ENCODE assay signal across 14 mouse cellular contexts in the genomic region with DNA sequence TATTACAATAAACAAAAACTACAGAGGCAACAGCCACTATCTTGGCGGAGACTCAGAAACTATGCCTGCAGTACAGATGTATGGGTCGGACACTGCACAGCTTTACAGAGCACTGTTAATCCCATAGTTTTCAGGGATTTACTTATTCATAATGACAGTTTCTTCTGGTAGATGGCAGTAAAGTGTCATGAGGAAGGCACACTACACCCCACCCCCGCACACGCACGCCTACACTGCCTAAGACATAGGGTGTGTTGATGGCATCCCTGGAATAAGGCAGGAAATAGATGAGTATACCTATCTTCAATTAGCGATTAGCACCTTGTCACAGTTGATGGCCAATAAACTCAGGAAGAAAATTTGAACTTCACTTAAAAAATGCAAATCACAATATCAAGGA.
DNase-seq lines count a peak whose midpoint lies in the region; ATAC-seq and TF ChIP-seq lines count a peak whose summit lies in the region.
"Had no signal": no experiment of that assay in that cellular context is flagged by ENCODE, and none has a peak within 500 bp of the region (broad histone marks: within the 10 kb centered on the region; RNA-seq: fewer than 3 reads in every experiment).

No protein-coding gene starts in this region.

- no peak overlapping the region for H3K4me2 ChIP-seq in hindbrain, postnatal 0 days (ENCODE audit: low read depth, low read length)
- H3K4me2 ChIP-seq in hindbrain, embryonic 11.5 days (replicated peaks; ENCODE audit: low read depth, low read length): no peak overlapping the region
- no peak overlapping the region for H3K4me2 ChIP-seq in midbrain, embryonic 15.5 days
- H3K4me2 ChIP-seq in midbrain, embryonic 11.5 days: no peak overlapping the region
- no peak overlapping the region for H3K4me2 ChIP-seq in forebrain, embryonic 14.5 days (ENCODE audit: low read length)
- no peak overlapping the region for H3K4me2 ChIP-seq in neural tube, embryonic 14.5 days (ENCODE audit: low read depth, low read length)
- H3K4me2 ChIP-seq: embryonic facial prominence, embryonic 12.5 days; heart, embryonic 15.5 days; liver, embryonic 11.5 days; stomach, embryonic 15.5 days had no signal

- no peaks in the 10 kb centered on the region for H3K4me1 ChIP-seq in hindbrain, postnatal 0 days (ENCODE audit: insufficient read depth, low read length)
- H3K4me1 ChIP-seq in hindbrain, embryonic 11.5 days (replicated peaks; ENCODE audit: control insufficient read depth, insufficient read depth, low read length): no peaks in the 10 kb centered on the region
- no peaks in the 10 kb centered on the region for H3K4me1 ChIP-seq in midbrain, embryonic 15.5 days
- no peaks in the 10 kb centered on the region for H3K4me1 ChIP-seq in midbrain, embryonic 11.5 days (ENCODE audit: control insufficient read depth, insufficient read depth, low read length)
- H3K4me1 ChIP-seq in forebrain, embryonic 14.5 days (ENCODE audit: control insufficient read depth, insufficient read depth, low read length): peaks cover 4% of the 10 kb centered on the region
- no peaks in the 10 kb centered on the region for H3K4me1 ChIP-seq in neural tube, embryonic 14.5 days (ENCODE audit: control insufficient read depth, insufficient read depth, low read length)
- H3K4me1 ChIP-seq: embryonic facial prominence, embryonic 12.5 days; heart, embryonic 15.5 days had no signal

- DNase-seq in hindbrain, postnatal 0 days (ENCODE audit: low spot score): peak; percentile 53
- no peak for DNase-seq in hindbrain, embryonic 11.5 days (ENCODE audit: low spot score)
- DNase-seq in midbrain, embryonic 11.5 days (ENCODE audit: low spot score, missing footprints): no peak
- peak; percentile 58 for DNase-seq in forebrain, embryonic 14.5 days (ENCODE audit: low spot score)
- DNase-seq: adrenal gland, postnatal 14 days; heart, adult 18-20 months; layer of hippocampus, adult 9-11 months had no signal

- no peaks in the 10 kb centered on the region for H3K36me3 ChIP-seq in hindbrain, postnatal 0 days (ENCODE audit: insufficient read depth, low read length)
- no peaks in the 10 kb centered on the region for H3K36me3 ChIP-seq in hindbrain, embryonic 11.5 days (ENCODE audit: control insufficient read depth, insufficient read depth, low read length)
- no peaks in the 10 kb centered on the region for H3K36me3 ChIP-seq in midbrain, embryonic 15.5 days (replicated peaks)
- H3K36me3 ChIP-seq in midbrain, embryonic 11.5 days (ENCODE audit: control insufficient read depth, insufficient read depth, low read length): no peaks in the 10 kb centered on the region
- no peaks in the 10 kb centered on the region for H3K36me3 ChIP-seq in forebrain, embryonic 14.5 days (ENCODE audit: control insufficient read depth, insufficient read depth, low read length)
- no peaks in the 10 kb centered on the region for H3K36me3 ChIP-seq in neural tube, embryonic 14.5 days (ENCODE audit: control insufficient read depth, insufficient read depth, low read length)
- H3K36me3 ChIP-seq: embryonic facial prominence, embryonic 12.5 days; heart, embryonic 15.5 days; stomach, embryonic 15.5 days had no signal

- peak; percentile 45 for TF ChIP-seq CTCF in hindbrain, postnatal 0 days (IDR thresholded peaks at IDR 0.05; ENCODE audit: low read depth)

- 71% methylated on average over 6 of the region's 6 CpGs for WGBS in hindbrain, postnatal 0 days
- WGBS in hindbrain, embryonic 11.5 days: 87% methylated on average over 6 of the region's 6 CpGs
- 78% methylated on average over 6 of the region's 6 CpGs for WGBS in midbrain, embryonic 15.5 days
- WGBS in midbrain, embryonic 11.5 days: 90% methylated on average over 6 of the region's 6 CpGs
- 73% methylated on average over 6 of the region's 6 CpGs for WGBS in forebrain, embryonic 14.5 days
- 84% methylated on average over 6 of the region's 6 CpGs for WGBS in neural tube, embryonic 14.5 days

- H3K27ac ChIP-seq in hindbrain, postnatal 0 days: no peak overlapping the region
- H3K27ac ChIP-seq in hindbrain, embryonic 11.5 days (ENCODE audit: low read depth, low read length): no peak overlapping the region
- no peak overlapping the region for H3K27ac ChIP-seq in midbrain, embryonic 15.5 days
- H3K27ac ChIP-seq in midbrain, embryonic 11.5 days (ENCODE audit: low read depth, low read length): no peak overlapping the region
- H3K27ac ChIP-seq in forebrain, embryonic 14.5 days (ENCODE audit: low read depth, low read length): no peak overlapping the region
- no peak overlapping the region for H3K27ac ChIP-seq in neural tube, embryonic 14.5 days (ENCODE audit: low read depth, low read length)
- H3K27ac ChIP-seq: embryonic facial prominence, embryonic 12.5 days; heart, embryonic 15.5 days; stomach, embryonic 15.5 days had no signal

- no peak overlapping the region for H3K9ac ChIP-seq in hindbrain, postnatal 0 days (replicated peaks; ENCODE audit: low read length)
- H3K9ac ChIP-seq in hindbrain, embryonic 11.5 days (ENCODE audit: low read depth, low read length): no peak overlapping the region
- no peak overlapping the region for H3K9ac ChIP-seq in midbrain, embryonic 15.5 days
- no peak overlapping the region for H3K9ac ChIP-seq in midbrain, embryonic 11.5 days (ENCODE audit: low read length)
- no peak overlapping the region for H3K9ac ChIP-seq in forebrain, embryonic 14.5 days (ENCODE audit: low read length)
- no peak overlapping the region for H3K9ac ChIP-seq in neural tube, embryonic 14.5 days (replicated peaks; ENCODE audit: low read depth, low read length)
- H3K9ac ChIP-seq: embryonic facial prominence, embryonic 12.5 days; heart, embryonic 15.5 days; stomach, embryonic 15.5 days had no signal

- H3K4me3 ChIP-seq in hindbrain, postnatal 0 days (ENCODE audit: low read length): no peak overlapping the region
- H3K4me3 ChIP-seq in hindbrain, embryonic 11.5 days (ENCODE audit: low read depth, low read length): no peak overlapping the region
- H3K4me3 ChIP-seq in midbrain, embryonic 15.5 days: no peak overlapping the region
- H3K4me3 ChIP-seq in midbrain, embryonic 11.5 days (ENCODE audit: low read depth, low read length): no peak overlapping the region
- H3K4me3 ChIP-seq in forebrain, embryonic 14.5 days (ENCODE audit: low read depth, low read length): no peak overlapping the region
- no peak overlapping the region for H3K4me3 ChIP-seq in neural tube, embryonic 14.5 days (ENCODE audit: low read depth, low read length)
- H3K4me3 ChIP-seq: embryonic facial prominence, embryonic 12.5 days; heart, embryonic 15.5 days; stomach, embryonic 15.5 days had no signal

- no peaks in the 10 kb centered on the region for H3K27me3 ChIP-seq in hindbrain, postnatal 0 days (ENCODE audit: insufficient read depth, low read length)
- H3K27me3 ChIP-seq in hindbrain, embryonic 11.5 days (ENCODE audit: control insufficient read depth, insufficient read depth, low read length): no peaks in the 10 kb centered on the region
- H3K27me3 ChIP-seq in midbrain, embryonic 15.5 days (replicated peaks): no peaks in the 10 kb centered on the region; the same call in 1 of the 2 replicates
- H3K27me3 ChIP-seq in midbrain, embryonic 11.5 days (ENCODE audit: control insufficient read depth, insufficient read depth, low read length): no peaks in the 10 kb centered on the region
- no peaks in the 10 kb centered on the region for H3K27me3 ChIP-seq in forebrain, embryonic 14.5 days (replicated peaks; ENCODE audit: control insufficient read depth, insufficient read depth, low read length)
- no peaks in the 10 kb centered on the region for H3K27me3 ChIP-seq in neural tube, embryonic 14.5 days (ENCODE audit: control insufficient read depth, insufficient read depth, low read length)
- H3K27me3 ChIP-seq: embryonic facial prominence, embryonic 12.5 days; stomach, embryonic 15.5 days had no signal

- ATAC-seq in hindbrain, postnatal 0 days: peak; percentile 47; the same call in 1 of the 2 replicates
- no peak for ATAC-seq in hindbrain, embryonic 11.5 days (ENCODE audit: low FRiP score)
- peak; percentile 60; the same call in 1 of the 2 replicates for ATAC-seq in midbrain, embryonic 15.5 days (replicated peaks)
- no peak for ATAC-seq in midbrain, embryonic 11.5 days (ENCODE audit: low FRiP score)
- ATAC-seq in forebrain, embryonic 14.5 days: peak; percentile 72; the same call in 1 of the 2 replicates
- peak; percentile 56; the same call in 1 of the 2 replicates for ATAC-seq in neural tube, embryonic 14.5 days (ENCODE audit: low read depth)
- ATAC-seq in inflammation-experienced regulatory T-cells, adult 6 months: no peak

- no peaks in the 10 kb centered on the region for H3K9me3 ChIP-seq in hindbrain, postnatal 0 days (ENCODE audit: low read length)
- no peaks in the 10 kb centered on the region for H3K9me3 ChIP-seq in hindbrain, embryonic 11.5 days (ENCODE audit: control insufficient read depth, low read length)
- H3K9me3 ChIP-seq in midbrain, embryonic 15.5 days: no peaks in the 10 kb centered on the region
- H3K9me3 ChIP-seq in midbrain, embryonic 11.5 days (ENCODE audit: control insufficient read depth, low read length): peaks cover under 1% of the 10 kb centered on the region; the same call in 1 of the 2 replicates
- H3K9me3 ChIP-seq in forebrain, embryonic 14.5 days (replicated peaks; ENCODE audit: control insufficient read depth, low read length): no peaks in the 10 kb centered on the region
- no peaks in the 10 kb centered on the region for H3K9me3 ChIP-seq in neural tube, embryonic 14.5 days (ENCODE audit: control insufficient read depth, low read length)
- H3K9me3 ChIP-seq: embryonic facial prominence, embryonic 12.5 days; heart, embryonic 15.5 days; stomach, embryonic 15.5 days had no signal

Comparison
In these comparisons a context has a peak if more than half of its experiments do, and no peak if none do; other contexts are left out.
1. ATAC-seq: peak in hindbrain, postnatal 0 days (single experiment), midbrain, embryonic 15.5 days (single experiment), forebrain, embryonic 14.5 days (single experiment) and neural tube, embryonic 14.5 days (single experiment); none in hindbrain, embryonic 11.5 days (single experiment), midbrain, embryonic 11.5 days (single experiment) and inflammation-experienced regulatory T-cells, adult 6 months (single experiment).
2. DNase-seq: peak in hindbrain, postnatal 0 days (single experiment) and forebrain, embryonic 14.5 days (single experiment); none in hindbrain, embryonic 11.5 days (single experiment) and midbrain, embryonic 11.5 days (single experiment).